Mouse (Mus musculus): ENCODE measurements around the gene Scgb1b3.

Scgb1b3 gene

DNA sequence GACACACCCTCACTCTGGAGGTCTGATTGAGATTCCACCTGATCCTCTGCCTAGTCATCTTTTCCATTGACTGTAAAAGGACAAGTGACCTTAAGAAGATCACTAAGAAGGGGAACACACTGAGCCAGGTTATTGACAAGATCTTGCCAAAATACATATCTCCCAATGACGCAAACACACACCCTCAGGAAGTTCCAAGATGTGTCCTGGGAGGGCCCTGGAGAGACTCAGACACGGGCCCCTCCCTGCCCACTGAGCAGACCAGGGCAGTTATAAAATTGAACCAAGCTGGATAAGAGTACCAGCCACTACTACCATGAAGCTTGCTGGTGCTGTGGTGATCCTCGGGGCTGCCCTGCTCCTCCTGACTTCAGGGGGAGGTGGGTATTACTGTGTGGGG lies at the start of gene Scgb1b3:
TSS of gene Scgb1b3 (plus strand) at position 301 of the 400 bp plus-strand sequence.
- in situ Hi-C loops (cut with MboI, MseI), result no loop called here

DNA sequence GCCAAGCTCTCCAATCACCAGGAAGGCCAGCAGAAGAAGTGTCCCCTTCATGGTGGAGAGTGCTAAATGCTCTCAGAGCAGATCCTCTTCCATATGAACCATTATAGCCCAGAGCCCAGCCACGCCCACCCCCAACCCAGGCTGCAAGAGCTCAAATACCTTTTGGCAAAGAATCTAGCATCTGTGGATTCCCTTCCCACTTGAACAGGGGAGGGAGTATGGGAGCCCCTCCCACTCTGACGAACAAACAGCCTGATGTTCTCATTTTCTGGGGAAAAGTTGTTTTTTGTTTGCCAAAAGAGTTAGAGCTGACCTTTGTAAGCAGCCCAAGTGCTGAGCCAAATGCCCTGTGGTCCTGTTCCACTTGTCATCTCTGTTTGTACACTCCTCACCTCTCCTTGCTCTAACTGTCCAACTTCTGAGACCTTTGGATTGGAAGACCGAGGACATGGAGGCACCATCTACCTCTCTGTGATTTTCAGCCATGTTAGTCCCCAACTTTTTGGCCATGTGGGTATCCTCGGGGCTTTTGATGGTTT lies 13.3 kb upstream of the Scgb1b3 start, which contains the start of gene Scgb2b3:
TSS of gene Scgb2b3 (minus strand) at position 51 of the 539 bp plus-strand sequence.
- in situ Hi-C loops (cut with MboI, MseI), result no loop called here

All from T-helper 2 cell (primary cell).